19 mouse cellular contexts compared by ENCODE assay signal in the genomic region with DNA sequence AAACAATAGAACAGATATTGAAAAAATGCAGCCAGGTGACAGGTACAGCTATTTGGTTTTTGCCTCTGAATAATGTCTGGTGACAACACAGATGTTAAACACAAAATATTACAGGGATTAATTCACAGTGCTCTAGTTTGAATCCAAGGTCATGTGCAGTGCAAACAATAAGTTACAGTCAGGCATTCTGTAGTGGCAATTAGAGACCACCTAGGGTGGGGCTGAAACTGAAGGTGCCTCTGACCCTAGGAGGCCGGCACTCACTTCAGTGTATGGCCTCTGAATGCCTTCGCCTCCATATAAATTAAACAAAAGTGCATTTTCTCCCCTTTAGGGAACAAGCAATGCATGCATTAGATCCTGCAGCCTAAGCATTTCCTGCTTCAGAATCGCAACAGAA.
"Had no signal": no experiment of that assay in that cellular context is flagged by ENCODE, and none has a peak within 500 bp of the region (broad histone marks: within the 10 kb centered on the region; RNA-seq: fewer than 3 reads in every experiment).

No protein-coding gene starts in this region.

- H3K4me2 ChIP-seq: liver, embryonic 13.5 days; liver, embryonic 15.5 days; lung, embryonic 15.5 days; midbrain, embryonic 11.5 days; midbrain, embryonic 13.5 days; midbrain, embryonic 15.5 days; stomach, embryonic 15.5 days had no signal

- H3K9ac ChIP-seq: liver, embryonic 13.5 days; liver, embryonic 15.5 days; liver, postnatal 0 days; lung, embryonic 15.5 days; midbrain, embryonic 13.5 days; midbrain, embryonic 15.5 days; stomach, embryonic 15.5 days had no signal

- H3K4me1 ChIP-seq: liver, embryonic 13.5 days; liver, embryonic 15.5 days; megakaryocyte, embryonic 14.5 days; midbrain, embryonic 13.5 days; midbrain, embryonic 15.5 days; stomach, embryonic 15.5 days had no signal

- H3K4me3 ChIP-seq: liver, embryonic 13.5 days; liver, embryonic 15.5 days; lung, embryonic 15.5 days; megakaryocyte, embryonic 14.5 days; midbrain, embryonic 13.5 days; midbrain, embryonic 15.5 days; stomach, embryonic 15.5 days had no signal

- ATAC-seq: liver, postnatal 0 days; lung, postnatal 0 days; midbrain, embryonic 13.5 days; midbrain, embryonic 15.5 days had no signal

- H3K36me3 ChIP-seq: liver, embryonic 13.5 days; liver, embryonic 15.5 days; lung, embryonic 15.5 days; midbrain, embryonic 13.5 days; midbrain, embryonic 15.5 days; stomach, embryonic 15.5 days had no signal

- DNase-seq: liver, embryonic 13.5 days; liver, postnatal 0 days; lung, adult 2 months; lung, postnatal 14 days; lung, postnatal 36 days; right cerebral cortex, postnatal 14 days; thymus, adult 2 months; thymus, postnatal 25 days; thymus, postnatal 4 days had no signal

- H3K27ac ChIP-seq: liver, embryonic 13.5 days; liver, embryonic 15.5 days; lung, embryonic 15.5 days; macrophage; midbrain, embryonic 13.5 days; midbrain, embryonic 15.5 days; stomach, embryonic 15.5 days; stomach, postnatal 0 days had no signal

- H3K27me3 ChIP-seq: liver, embryonic 13.5 days; liver, embryonic 15.5 days; lung, embryonic 15.5 days; megakaryocyte, embryonic 14.5 days; midbrain, embryonic 13.5 days; midbrain, embryonic 15.5 days; stomach, embryonic 15.5 days had no signal

- H3K9me3 ChIP-seq: liver, embryonic 13.5 days; liver, embryonic 15.5 days; lung, embryonic 15.5 days; midbrain, embryonic 13.5 days; midbrain, embryonic 15.5 days; stomach, embryonic 15.5 days had no signal
